In genomic region chr1:186684041-186684440, GRCm38 (mm10) we compare ENCODE assay signal across 14 mouse cellular contexts.
"Had no signal": no experiment of that assay in that cellular context is flagged by ENCODE, and none has a peak within 500 bp of the region (broad histone marks: within the 10 kb centered on the region; RNA-seq: fewer than 3 reads in every experiment).

No protein-coding gene starts in this region.

- H3K4me2 ChIP-seq: limb, embryonic 13.5 days; liver, embryonic 11.5 days; midbrain, embryonic 12.5 days; neural tube, embryonic 13.5 days had no signal

- ATAC-seq: hindbrain, postnatal 0 days; midbrain, embryonic 16.5 days had no signal

- H3K9ac ChIP-seq: limb, embryonic 13.5 days; midbrain, embryonic 12.5 days; neural tube, embryonic 13.5 days had no signal

- H3K27ac ChIP-seq: hindbrain, postnatal 0 days; layer of hippocampus, adult 2 months; limb, embryonic 13.5 days; midbrain, embryonic 12.5 days; neural tube, embryonic 13.5 days had no signal

- H3K36me3 ChIP-seq: midbrain, embryonic 12.5 days; neural tube, embryonic 13.5 days had no signal

- DNase-seq: kidney, adult 2 months; left cerebral cortex, postnatal 4 days; retina, postnatal 1 day; right cerebral cortex, postnatal 4 days; spleen, adult 18-20 months; thymus, adult 18-20 months; thymus, postnatal 14 days had no signal

- H3K9me3 ChIP-seq: limb, embryonic 13.5 days; neural tube, embryonic 13.5 days had no signal

- H3K4me3 ChIP-seq: layer of hippocampus, adult 2 months; limb, embryonic 13.5 days; midbrain, embryonic 12.5 days; neural tube, embryonic 13.5 days had no signal

- H3K27me3 ChIP-seq: limb, embryonic 13.5 days; midbrain, embryonic 12.5 days; neural tube, embryonic 13.5 days had no signal
